Mouse (Mus musculus): ENCODE measurements around the gene Tmem81. TPM values are rescaled to one million over a fixed set of nuclear protein-coding genes. Genes with fewer than 3 reads are reported as not detected.

The Tmem81 gene
- polyA plus RNA-seq, 1 experiment from 2014 or later, result 1.8 TPM

DNA sequence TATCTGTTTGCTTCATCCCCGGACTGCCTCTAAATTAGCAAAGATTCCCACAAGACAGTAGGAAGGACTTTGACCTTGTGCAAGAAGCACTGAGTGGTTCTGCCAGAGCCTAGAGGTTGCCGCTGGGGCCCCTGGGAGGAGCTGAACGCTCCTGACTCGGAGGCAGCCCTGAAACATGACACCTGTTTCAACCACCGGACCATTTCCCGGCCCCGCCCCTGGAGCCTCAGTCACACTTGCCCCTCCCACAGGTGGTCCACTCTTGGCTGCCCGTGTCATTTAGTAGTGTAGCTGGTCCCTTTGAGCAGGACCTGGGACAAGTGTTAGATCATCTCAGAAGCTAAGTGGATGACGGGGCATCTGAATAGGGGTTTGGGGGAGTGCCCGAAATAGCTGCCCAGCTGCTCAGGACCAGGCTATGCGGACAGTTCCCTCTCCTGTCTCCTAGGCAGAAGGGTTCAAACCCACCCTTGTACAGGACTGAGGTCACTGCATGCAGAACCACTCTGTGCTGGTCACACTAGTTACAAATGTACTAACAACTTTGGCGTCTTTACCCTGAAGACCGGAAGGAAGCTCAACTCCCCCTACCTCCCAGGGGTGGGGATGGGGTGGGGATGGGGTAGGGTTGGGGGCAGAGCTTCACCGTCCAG, 35.3 kb downstream of the Tmem81 start:
- no peaks in the 10 kb centered on the region for H3K36me3 ChIP-seq
- H3K9ac ChIP-seq, result no peak overlapping the region
- H3K4me1 ChIP-seq (replicated peaks), result peaks cover 24% of the 10 kb centered on the region
- H3K27me3 ChIP-seq (replicated peaks), result peaks cover 26% of the 10 kb centered on the region
- H3K27ac ChIP-seq, result no peak overlapping the region
- ATAC-seq, result peak; percentile 94
- no peak overlapping the region for H3K4me3 ChIP-seq (replicated peaks)
- 6% methylated on average over 14 of the region's 14 CpGs for WGBS
- peak overlapping the region; percentile 26; the same call in 1 of the 2 replicates for H3K4me2 ChIP-seq (replicated peaks)
- H3K9me3 ChIP-seq, result no peaks in the 10 kb centered on the region

GRCm38 (mm10) chr1:132541824-132542599, 36.0 kb downstream of the Tmem81 start:
- H3K4me3 ChIP-seq (replicated peaks), result peak overlapping the region; percentile 10; the same call in 1 of the 2 replicates
- no peak overlapping the region for H3K9ac ChIP-seq
- H3K4me2 ChIP-seq (replicated peaks), result peak overlapping the region; percentile 51
- H3K36me3 ChIP-seq, result no peaks in the 10 kb centered on the region
- 0 out of 2 replicates have a peak, but pooled peaks have one; percentile 4 for ATAC-seq
- 25% methylated on average over 5 of the region's 5 CpGs for WGBS
- H3K4me1 ChIP-seq (replicated peaks), result peaks cover 24% of the 10 kb centered on the region
- no peaks in the 10 kb centered on the region for H3K9me3 ChIP-seq
- H3K27me3 ChIP-seq (replicated peaks), result peaks cover 26% of the 10 kb centered on the region
- H3K27ac ChIP-seq, result no peak overlapping the region

- Histone ChIP-seq H3K27me3 (replicated peaks) (peaks cover 27% of the 10 kb centered on the region), H3K27ac (no peak within 1 kb of the TSS), H3K9ac (no peak within 1 kb of the TSS), H3K4me1 (replicated peaks) (peaks cover 24% of the 10 kb centered on the region), H3K9me3 (no peaks in the 10 kb centered on the region), H3K4me2 (replicated peaks) (peak within 1 kb of the TSS; percentile 51), H3K4me3 (replicated peaks) (peak within 1 kb of the TSS; percentile 10), H3K36me3 (no peaks in the 10 kb centered on the region)
- ATAC-seq, result no peak
- WGBS, result 3% methylated on average over 30 of the region's 30 CpGs
Measured at GRCm38 (mm10) chr1:132542762-132543306, 36.8 kb downstream of the Tmem81 start, which contains the start of gene Cntn2. Gene Cntn2, minus strand, starts transcription at chr1:132543256.

GRCm38 (mm10) chr1:132543789-132544188, 37.8 kb downstream of the Tmem81 start:
- 79% methylated on average over 8 of the region's 8 CpGs for WGBS
- no peak for ATAC-seq
- peaks cover 30% of the 10 kb centered on the region for H3K27me3 ChIP-seq (replicated peaks)

DNA sequence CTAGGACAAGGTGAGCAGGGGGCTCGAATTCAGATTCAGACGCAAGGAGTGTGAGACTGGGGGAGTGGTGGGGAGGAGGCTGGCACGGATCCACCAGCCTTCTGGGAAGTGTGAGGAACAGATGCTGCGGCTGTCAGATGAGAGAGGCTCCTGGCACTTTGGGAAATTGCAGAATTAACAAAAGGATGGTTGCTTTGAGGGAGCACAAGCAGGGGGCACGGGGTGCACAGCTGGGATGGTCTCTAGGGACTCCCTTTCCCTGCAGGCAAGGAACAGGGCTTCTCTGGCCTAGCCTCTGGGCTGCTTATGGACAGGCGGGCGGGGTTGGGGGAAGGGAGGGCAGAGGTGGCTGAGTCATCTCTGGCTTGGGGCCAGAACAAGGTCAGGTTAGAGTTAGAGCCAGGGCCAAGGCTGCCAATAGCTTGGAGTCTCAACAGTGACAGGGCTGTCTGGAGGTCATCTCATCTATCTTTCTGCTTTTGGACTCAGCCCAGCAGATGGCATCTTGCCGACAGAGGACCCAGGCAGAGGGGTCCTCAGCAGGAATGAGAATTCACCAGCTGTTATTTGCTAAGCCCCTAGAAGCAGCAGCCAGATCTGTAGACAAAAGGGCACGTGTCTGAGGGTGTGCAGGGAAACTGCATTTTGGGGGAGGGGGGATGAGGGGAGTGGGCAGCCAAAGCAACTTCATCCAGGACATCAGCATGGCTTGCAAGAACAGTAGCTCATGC, 52.0 kb downstream of the Tmem81 start:
- Histone ChIP-seq H3K36me3 (no peaks in the 10 kb centered on the region), H3K9ac (no peak overlapping the region), H3K9me3 (no peaks in the 10 kb centered on the region), H3K4me2 (replicated peaks) (no peak overlapping the region), H3K4me1 (replicated peaks) (peaks cover 15% of the 10 kb centered on the region), H3K27me3 (replicated peaks) (no peaks in the 10 kb centered on the region), H3K4me3 (replicated peaks) (no peak overlapping the region), H3K27ac (0 out of 2 replicates have a peak overlapping the region, but pooled peaks have one; percentile 7)
- peak; percentile 85 for ATAC-seq
- 13% methylated on average over 9 of the region's 9 CpGs for WGBS

More at GRCm38 (mm10) chr1:132543789-132544188, 37.8 kb downstream of the Tmem81 start:
- Histone ChIP-seq H3K4me2 (replicated peaks) (no peak overlapping the region), H3K4me1 (replicated peaks) (peaks cover 24% of the 10 kb centered on the region), H3K36me3 (no peaks in the 10 kb centered on the region), H3K9ac (no peak overlapping the region), H3K9me3 (no peaks in the 10 kb centered on the region), H3K4me3 (replicated peaks) (no peak overlapping the region), H3K27ac (no peak overlapping the region)

Other genes starting within 250 kb of the Tmem81 start
- 0.23 and 0.49 TPM in 2 replicates for gene Klhdc8a, start 207.6 kb upstream of the Tmem81 start, polyA plus RNA-seq (2015; fragmentation: Nextera tagmentation; extraction: Ambion mirVana)
- gene Nuak2, start 190.1 kb upstream of the Tmem81 start, polyA plus RNA-seq (2015; fragmentation: Nextera tagmentation; extraction: Ambion mirVana), result 4.7 and 5.5 TPM in 2 replicates
- gene Tmcc2, start 114.9 kb upstream of the Tmem81 start, polyA plus RNA-seq (2015; fragmentation: Nextera tagmentation; extraction: Ambion mirVana), result 11.4 and 15.5 TPM in 2 replicates
- 8.9 and 9.0 TPM in 2 replicates for gene Dstyk, start 88.7 kb upstream of the Tmem81 start, polyA plus RNA-seq (2015; fragmentation: Nextera tagmentation; extraction: Ambion mirVana)
- 36.0 and 38.7 TPM in 2 replicates for gene Rbbp5, start 28.9 kb upstream of the Tmem81 start, polyA plus RNA-seq (2015; fragmentation: Nextera tagmentation; extraction: Ambion mirVana)
- 0.29 and 0.33 TPM in 2 replicates for gene Cntn2, start 37.0 kb downstream of the Tmem81 start, polyA plus RNA-seq (2015; fragmentation: Nextera tagmentation; extraction: Ambion mirVana)
- 2.9 and 4.3 TPM in 2 replicates for gene Nfasc, start 235.6 kb downstream of the Tmem81 start, polyA plus RNA-seq (2015; fragmentation: Nextera tagmentation; extraction: Ambion mirVana)

Measured in intestine, embryonic 15.5 days (tissue).